In genomic region chr10:107982632-107983031, GRCm38 (mm10) we compare ENCODE assay signal across 18 mouse cellular contexts.
"Had no signal": no experiment of that assay in that cellular context is flagged by ENCODE, and none has a peak within 500 bp of the region (broad histone marks: within the 10 kb centered on the region; RNA-seq: fewer than 3 reads in every experiment).

No protein-coding gene starts in this region.

- H3K9ac ChIP-seq: lung, embryonic 14.5 days; midbrain, embryonic 12.5 days; neural tube, embryonic 13.5 days; neural tube, embryonic 15.5 days had no signal

- H3K4me3 ChIP-seq: midbrain, embryonic 10.5 days; midbrain, embryonic 12.5 days; myocyte; neural tube, embryonic 13.5 days; neural tube, embryonic 15.5 days had no signal

- DNase-seq: lung, adult 18-20 months; lung, embryonic 14.5 days; lung, postnatal 10 days; lung, postnatal 4 days; midbrain, embryonic 14.5 days; right cerebral cortex, adult 18-20 months; right cerebral cortex, postnatal 25 days; right cerebral cortex, postnatal 4 days; spleen, adult 18-20 months; thymus, adult 18-20 months; thymus, postnatal 14 days; thymus, postnatal 36 days had no signal

- H3K27me3 ChIP-seq: midbrain, embryonic 12.5 days; neural tube, embryonic 13.5 days; neural tube, embryonic 15.5 days had no signal

- H3K4me2 ChIP-seq: lung, embryonic 14.5 days; midbrain, embryonic 12.5 days; neural tube, embryonic 13.5 days; neural tube, embryonic 15.5 days had no signal

- H3K4me1 ChIP-seq: midbrain, embryonic 10.5 days; midbrain, embryonic 12.5 days; neural tube, embryonic 13.5 days; neural tube, embryonic 15.5 days had no signal

- ATAC-seq: midbrain, embryonic 16.5 days had no signal

- H3K9me3 ChIP-seq: midbrain, embryonic 10.5 days; midbrain, embryonic 12.5 days; neural tube, embryonic 13.5 days; neural tube, embryonic 15.5 days had no signal

- H3K36me3 ChIP-seq: midbrain, embryonic 10.5 days; midbrain, embryonic 12.5 days; neural tube, embryonic 13.5 days; neural tube, embryonic 15.5 days had no signal

- H3K27ac ChIP-seq: midbrain, embryonic 10.5 days; midbrain, embryonic 12.5 days; neural tube, embryonic 13.5 days; neural tube, embryonic 15.5 days had no signal
